Mouse (Mus musculus) intestine, embryonic 14.5 days (tissue): ENCODE data around the gene Rab34. TPM values are rescaled to one million over a fixed set of nuclear protein-coding genes. Genes with fewer than 3 reads are reported as not detected.
A peak's percentile ranks its signal among the peaks of the same experiment; 100 is the strongest.

Source experiments
- ATAC-seq: fragments of 200-750 bp; cut with Nextera tagmentation; replicated peaks from 2 replicates; pipeline ENCODE4 v1.8.0; 2017; ENCODE audit warnings: low read depth, moderate number of reproducible peaks, moderate TSS enrichment, moderate library complexity; ENCODE audit not compliant: low FRiP score, low TSS enrichment
- DNase-seq: peaks from one replicate; pipeline ENCODE4 v3.0.0-alpha.2; 2018; ENCODE audit warnings: low spot score
- H3K27ac ChIP-seq: fragments of 300-500 bp; sonication (generic); 2 replicates; pipeline ENCODE4 v1.5.1; 2014; ENCODE audit warnings: low read depth, mild to moderate bottlenecking, control low read depth
- H3K27me3 ChIP-seq: fragments of 300-500 bp; sonication (generic); replicated peaks from 2 replicates; pipeline ENCODE4 v1.6.1; 2014; ENCODE audit warnings: low read length, control low read depth; ENCODE audit not compliant: control insufficient read depth, insufficient read depth
- H3K36me3 ChIP-seq: fragments of 300-500 bp; sonication (generic); 2 replicates; pipeline ENCODE4 v1.6.1; 2014; ENCODE audit warnings: low read length, control low read depth; ENCODE audit not compliant: control insufficient read depth, insufficient read depth
- H3K4me1 ChIP-seq: fragments of 300-500 bp; sonication (generic); replicated peaks from 2 replicates; pipeline ENCODE4 v1.6.1; 2014; ENCODE audit warnings: low read length, control low read depth, mixed read lengths; ENCODE audit not compliant: control insufficient read depth, insufficient read depth
- H3K4me2 ChIP-seq: fragments of 300-500 bp; sonication (generic); 2 replicates; pipeline ENCODE4 v1.6.1; 2014; ENCODE audit warnings: low read length
- H3K4me3 ChIP-seq: fragments of 300-500 bp; sonication (generic); 2 replicates; pipeline ENCODE4 v1.5.1; 2014; ENCODE audit warnings: low read depth, low read length, control low read depth, mixed read lengths
- H3K9ac ChIP-seq: fragments of 300-500 bp; sonication (generic); 2 replicates; pipeline ENCODE4 v1.6.1; 2014; ENCODE audit warnings: mild to moderate bottlenecking, low read length
- H3K9me3 ChIP-seq: fragments of 300-500 bp; sonication (generic); 2 replicates; pipeline ENCODE4 v1.6.1; 2016; ENCODE audit warnings: low read length, control low read depth; ENCODE audit not compliant: control insufficient read depth
- WGBS: fragments of 180-500 bp; shearing (Covaris S2); extraction: QIAGEN DNeasy Blood & Tissue Kit; methylation state at CpG from one replicate; pipeline ENCODE4 v1.1.7; 2014; 5-methylcytosine and 5-hydroxymethylcytosine counted together
- polyA plus RNA-seq: library from polyadenylated mRNA; unstranded; fragments of >200 nt; fragmentation: Nextera tagmentation; extraction: Ambion mirVana; gene quantifications from 2 replicates; pipeline ENCODE4 v1.2.1, GENCODE M21; 2014

The Rab34 gene
- polyA plus RNA-seq, 1 experiment from 2014 or later = 121 TPM

GRCm38 (mm10) chr11:78195101-78195863 is 7.1 kb downstream of the Rab34 start:
- ATAC-seq = no peak
- Histone ChIP-seq H3K9ac (no peak overlapping the region), H3K4me1 (peaks cover 4% of the 10 kb centered on the region), H3K4me3 (peak overlapping the region; percentile 51), H3K36me3 (peaks cover 29% of the 10 kb centered on the region), H3K27ac (no peak overlapping the region), H3K9me3 (no peaks in the 10 kb centered on the region; the same call in 1 of the 2 replicates), H3K4me2 (peak overlapping the region; percentile 64), H3K27me3 (no peaks in the 10 kb centered on the region)
- no peak for DNase-seq
- WGBS = 51% methylated on average over 23 of the region's 23 CpGs

DNA sequence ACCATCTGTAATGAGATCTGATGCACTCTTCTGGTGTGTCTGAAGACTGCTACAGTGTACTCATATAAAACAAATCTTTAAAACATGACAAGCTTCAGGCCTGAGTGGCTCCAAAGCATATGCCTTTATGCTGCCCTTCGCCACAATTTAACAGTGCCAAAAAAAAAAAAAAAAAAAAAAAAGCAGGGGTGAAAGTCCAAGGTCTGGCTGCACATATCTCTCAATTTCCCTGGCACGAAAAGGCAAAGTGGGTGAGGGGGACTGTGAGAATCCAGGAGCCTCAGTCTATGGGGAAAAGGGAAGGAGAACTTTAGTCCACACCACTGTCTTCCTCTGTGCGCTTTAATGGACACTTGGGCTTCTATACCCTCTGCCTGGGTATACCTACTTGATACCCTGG is 14.1 kb downstream of the Rab34 start:
- ATAC-seq (no peak), DNase-seq (no peak)
- H3K36me3 ChIP-seq = peaks cover 30% of the 10 kb centered on the region
- H3K9me3 ChIP-seq = no peaks in the 10 kb centered on the region
- no peak overlapping the region for H3K9ac ChIP-seq
- 82% methylated on average over 3 of the region's 3 CpGs for WGBS
- H3K27ac ChIP-seq = no peak overlapping the region
- no peaks in the 10 kb centered on the region for H3K27me3 ChIP-seq
- no peak overlapping the region for H3K4me3 ChIP-seq
- no peak overlapping the region for H3K4me2 ChIP-seq
- H3K4me1 ChIP-seq = 0 out of 2 replicates have a peak, but pooled peaks cover 5% of the 10 kb centered on the region

- H3K4me3 ChIP-seq = no peak overlapping the region
- peaks cover 49% of the 10 kb centered on the region for H3K36me3 ChIP-seq
- H3K27ac ChIP-seq = no peak overlapping the region
- no peaks in the 10 kb centered on the region for H3K27me3 ChIP-seq
- H3K4me1 ChIP-seq = 0 out of 2 replicates have a peak, but pooled peaks cover 5% of the 10 kb centered on the region
- H3K9ac ChIP-seq = no peak overlapping the region
- WGBS = 80% methylated on average over 6 of the region's 6 CpGs
- DNase-seq (no peak), ATAC-seq (no peak)
- H3K9me3 ChIP-seq = no peaks in the 10 kb centered on the region
- no peak overlapping the region for H3K4me2 ChIP-seq
Observed at GRCm38 (mm10) chr11:78204287-78204686, 16.1 kb downstream of the Rab34 start.

DNA sequence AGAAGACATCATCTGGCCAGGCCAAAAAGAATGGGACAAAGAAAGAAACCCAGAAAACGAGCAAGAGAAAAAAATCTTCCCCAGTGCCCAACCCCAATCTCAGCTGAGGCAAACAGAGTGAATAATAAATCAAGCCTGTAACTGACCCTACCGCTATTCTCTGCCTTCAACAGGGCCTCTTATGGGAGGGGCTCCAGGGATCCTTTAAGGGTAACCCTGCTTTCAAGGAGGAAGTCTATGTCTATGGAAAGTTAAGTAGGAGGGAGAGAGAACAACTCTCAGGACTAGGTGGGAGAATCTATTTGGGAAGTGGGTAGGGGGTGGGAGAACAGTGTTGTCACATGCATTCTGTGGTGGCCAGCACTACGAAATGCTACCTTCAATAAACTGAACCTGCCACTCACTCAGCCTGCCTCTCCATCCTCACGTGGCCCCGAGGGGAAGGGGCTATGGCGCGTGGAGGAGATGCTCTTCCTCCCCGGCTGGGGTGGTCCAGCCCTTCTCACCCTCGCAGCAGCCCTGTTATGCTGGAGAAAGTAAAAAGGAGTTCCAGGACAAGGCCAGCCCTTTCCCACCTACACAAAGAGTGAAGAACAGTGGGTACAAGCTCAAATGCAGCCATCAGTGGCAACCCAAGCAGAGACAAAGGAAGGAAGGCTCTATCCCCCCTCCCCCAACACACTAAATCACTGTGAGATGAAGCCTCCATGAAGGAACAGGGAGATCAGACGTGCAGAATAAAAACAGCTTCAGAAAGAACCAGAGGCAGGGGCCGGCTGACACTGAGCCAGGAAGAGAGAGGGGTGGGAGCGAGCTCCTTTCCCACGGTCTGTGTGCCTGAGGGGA is 17.4 kb downstream of the Rab34 start:
- H3K4me1 ChIP-seq = 0 out of 2 replicates have a peak, but pooled peaks cover 5% of the 10 kb centered on the region
- no peaks in the 10 kb centered on the region for H3K9me3 ChIP-seq
- WGBS = 50% methylated on average over 13 of the region's 13 CpGs
- no peak overlapping the region for H3K4me3 ChIP-seq
- no peak overlapping the region for H3K4me2 ChIP-seq
- H3K9ac ChIP-seq = no peak overlapping the region
- ATAC-seq (no peak), DNase-seq (no peak)
- no peak overlapping the region for H3K27ac ChIP-seq
- H3K27me3 ChIP-seq = no peaks in the 10 kb centered on the region
- H3K36me3 ChIP-seq = peaks cover 62% of the 10 kb centered on the region

DNA sequence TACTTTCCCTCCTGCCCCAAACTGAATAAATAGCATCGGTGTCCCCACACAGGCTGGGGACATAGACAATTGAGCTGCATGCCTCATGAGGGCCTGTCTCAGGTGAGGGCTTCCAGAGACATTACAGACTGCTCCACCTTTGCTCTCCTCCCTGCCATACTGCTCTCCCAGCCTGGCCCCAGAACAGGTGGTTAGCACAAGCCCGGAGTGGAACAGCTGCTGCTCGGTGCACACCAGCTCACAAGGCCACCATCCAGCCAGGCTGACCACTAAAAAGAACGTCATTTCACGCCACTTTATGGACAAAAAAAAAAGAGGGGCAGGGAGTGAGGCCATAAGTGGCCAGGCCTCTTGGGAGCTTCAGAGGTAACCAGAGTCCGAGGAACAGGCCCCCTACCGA is 19.0 kb downstream of the Rab34 start:
- 86% methylated on average over 7 of the region's 7 CpGs for WGBS
- Histone ChIP-seq H3K27ac (no peak overlapping the region), H3K36me3 (peaks cover 78% of the 10 kb centered on the region), H3K9ac (no peak overlapping the region), H3K27me3 (no peaks in the 10 kb centered on the region), H3K9me3 (no peaks in the 10 kb centered on the region), H3K4me3 (no peak overlapping the region), H3K4me1 (0 out of 2 replicates have a peak, but pooled peaks cover 5% of the 10 kb centered on the region), H3K4me2 (no peak overlapping the region)
- no peak for DNase-seq
- ATAC-seq = no peak

- Histone ChIP-seq H3K27me3 (no peaks in the 10 kb centered on the region), H3K36me3 (peaks cover 98% of the 10 kb centered on the region)
- WGBS = 85% methylated on average over 6 of the region's 6 CpGs
Observed at GRCm38 (mm10) chr11:78209886-78210285, 21.7 kb downstream of the Rab34 start.

DNA sequence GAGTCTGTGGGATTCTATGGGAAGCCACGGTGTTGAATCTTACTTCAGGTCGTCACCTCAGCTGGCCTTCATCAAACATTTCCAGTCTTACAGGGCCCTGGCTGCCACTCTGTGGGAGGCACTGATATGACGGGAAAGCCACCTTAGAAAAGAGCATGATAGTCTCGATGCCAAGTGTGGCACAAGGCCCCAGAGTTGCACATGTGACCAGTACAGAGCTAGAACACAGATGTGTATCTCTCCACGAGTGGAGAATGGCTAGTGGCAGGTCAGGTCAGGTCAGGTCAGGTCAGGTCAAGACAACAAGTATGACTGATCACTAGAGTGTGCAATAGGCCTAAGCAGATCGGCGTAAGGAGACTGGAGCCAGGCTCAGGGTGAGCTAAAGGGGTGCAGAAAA is 22.4 kb downstream of the Rab34 start:
- peaks cover 98% of the 10 kb centered on the region for H3K36me3 ChIP-seq
- no peaks in the 10 kb centered on the region for H3K27me3 ChIP-seq
- H3K4me1 ChIP-seq = no peaks in the 10 kb centered on the region
- 60% methylated on average over 7 of the region's 7 CpGs for WGBS
- no peak overlapping the region for H3K9ac ChIP-seq
- no peak overlapping the region for H3K4me2 ChIP-seq
- no peak for ATAC-seq
- no peak overlapping the region for H3K27ac ChIP-seq
- no peak for DNase-seq
- no peaks in the 10 kb centered on the region for H3K9me3 ChIP-seq
- no peak overlapping the region for H3K4me3 ChIP-seq

More at GRCm38 (mm10) chr11:78209886-78210285, 21.7 kb downstream of the Rab34 start:
- Histone ChIP-seq H3K4me3 (no peak overlapping the region), H3K4me2 (no peak overlapping the region), H3K9me3 (no peaks in the 10 kb centered on the region), H3K9ac (no peak overlapping the region), H3K4me1 (0 out of 2 replicates have a peak, but pooled peaks cover 5% of the 10 kb centered on the region), H3K27ac (no peak overlapping the region)
- ATAC-seq = no peak
- no peak for DNase-seq

- Histone ChIP-seq H3K27me3 (no peaks in the 10 kb centered on the region), H3K4me2 (no peak overlapping the region), H3K27ac (no peak overlapping the region), H3K9me3 (no peaks in the 10 kb centered on the region), H3K36me3 (peaks cover 99% of the 10 kb centered on the region), H3K9ac (no peak overlapping the region), H3K4me3 (no peak overlapping the region), H3K4me1 (no peaks in the 10 kb centered on the region)
- ATAC-seq (no peak), DNase-seq (no peak)
- WGBS = 85% methylated on average over 5 of the region's 5 CpGs
Observed at GRCm38 (mm10) chr11:78211513-78211912, 23.3 kb downstream of the Rab34 start.
